Mouse (Mus musculus) adrenal gland, adult 8-10 months (tissue): ENCODE data around the gene Foxe3. TPM values are rescaled to one million over a fixed set of nuclear protein-coding genes. Genes with fewer than 3 reads are reported as not detected.
"Not testable (repeated sequence)": the region's sequence is repeated elsewhere in the genome, so short reads cannot be mapped to it uniquely, and the experiment has no call there.

ENCODE experiments used
- DNase-seq: peaks from one replicate; pipeline ENCODE4 v3.0.0; 2022
- total RNA-seq, 4 experiments: library from RNA; stranded (reverse); gene quantifications; 2 replicates each; pipeline ENCODE4 v1.2.4; 2022

Foxe3 gene
- under 1 TPM in 2 of 4 experiments, not detected in 2; 0.43 to 0.45 TPM for total RNA-seq

GRCm38 (mm10) chr4:114925917-114926312 lies at the start of gene Foxe3:
Gene Foxe3, minus strand, starts transcription at chr4:114926013.
- DNase-seq, result no peak

DNA sequence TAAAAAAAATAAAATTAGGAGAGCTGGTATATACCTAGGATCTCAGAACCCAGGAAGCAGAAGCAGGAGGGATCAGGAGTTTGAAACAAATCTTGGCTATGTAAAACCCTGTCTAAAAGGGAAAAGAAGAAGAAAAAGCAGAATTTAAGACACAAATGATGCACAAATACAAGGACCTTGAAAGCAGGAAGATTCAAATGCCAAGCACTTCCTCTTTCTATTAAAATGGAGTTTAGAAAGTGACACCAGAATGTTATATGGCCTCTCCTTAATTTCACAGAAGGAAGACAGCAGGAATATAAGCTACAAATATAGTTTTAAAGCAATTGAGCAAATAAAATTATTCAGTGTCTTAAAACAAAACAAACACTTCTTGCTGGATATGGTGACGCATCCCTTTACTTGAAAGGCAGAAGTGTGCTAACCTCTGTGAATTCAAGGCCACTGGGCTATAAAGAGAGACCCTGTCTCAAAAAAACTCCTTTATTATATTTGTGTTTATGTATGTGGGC lies 47.5 kb upstream of the Foxe3 start:
- no peak for DNase-seq

DNA sequence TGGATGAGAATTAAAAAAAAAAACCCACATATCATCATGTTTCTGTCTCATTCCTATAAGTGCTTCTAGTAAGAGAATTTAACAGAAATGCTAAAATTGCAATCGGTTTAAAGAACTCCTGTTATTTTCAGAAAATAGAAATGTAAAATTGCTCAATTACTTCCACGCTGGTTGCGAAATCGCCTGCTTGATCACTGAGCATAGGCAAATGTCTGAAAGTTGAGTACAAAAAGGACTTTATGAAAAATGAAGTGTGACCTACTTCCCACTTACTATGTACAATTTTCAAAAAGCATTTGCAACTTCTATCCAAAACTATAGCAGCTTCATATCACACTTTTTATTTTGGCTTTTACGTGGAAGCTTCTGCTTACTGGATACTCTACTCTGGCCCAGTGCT lies 44.9 kb upstream of the Foxe3 start:
- DNase-seq, result no peak

DNA sequence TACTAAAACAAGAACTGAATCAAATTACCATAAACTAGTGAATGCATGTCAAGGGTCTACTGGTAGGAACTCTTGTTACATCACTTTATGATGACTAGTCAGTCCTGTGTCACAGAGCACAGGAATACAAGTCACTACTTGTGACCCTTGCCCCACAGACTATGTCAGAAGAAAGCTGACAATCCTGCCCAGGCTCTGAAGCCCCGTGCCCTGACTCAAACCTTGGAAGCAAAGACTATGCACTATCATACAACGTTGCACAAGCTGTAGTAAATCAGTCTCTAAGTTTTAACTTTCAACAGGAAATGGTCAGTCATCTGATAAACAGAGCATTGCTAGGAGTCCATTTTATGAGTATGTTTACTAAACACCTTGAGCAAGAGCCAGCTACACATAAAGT lies 35.1 kb upstream of the Foxe3 start:
- not testable (repeated sequence) for DNase-seq

GRCm38 (mm10) chr4:114959533-114959932 lies 33.7 kb upstream of the Foxe3 start:
- no peak for DNase-seq

DNA sequence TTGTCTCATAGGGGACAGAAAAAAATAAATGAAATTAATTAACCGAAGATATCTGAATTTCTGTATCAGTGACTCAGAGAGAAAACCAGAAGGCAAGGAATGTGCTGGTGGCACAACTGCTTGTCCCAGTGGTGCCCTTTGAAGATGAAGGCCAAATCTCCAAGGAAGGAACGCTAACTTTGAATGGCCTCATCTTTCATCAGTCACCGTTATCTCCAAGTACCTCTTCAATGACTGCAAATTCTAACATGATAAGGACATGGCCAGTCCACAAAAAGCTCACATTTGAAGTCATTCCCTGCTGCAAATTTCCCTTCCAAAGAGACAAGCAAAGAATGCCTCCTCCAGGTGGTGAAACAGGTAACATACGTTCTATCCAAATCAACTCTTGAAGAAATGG lies 33.0 kb upstream of the Foxe3 start:
- no peak for DNase-seq

DNA sequence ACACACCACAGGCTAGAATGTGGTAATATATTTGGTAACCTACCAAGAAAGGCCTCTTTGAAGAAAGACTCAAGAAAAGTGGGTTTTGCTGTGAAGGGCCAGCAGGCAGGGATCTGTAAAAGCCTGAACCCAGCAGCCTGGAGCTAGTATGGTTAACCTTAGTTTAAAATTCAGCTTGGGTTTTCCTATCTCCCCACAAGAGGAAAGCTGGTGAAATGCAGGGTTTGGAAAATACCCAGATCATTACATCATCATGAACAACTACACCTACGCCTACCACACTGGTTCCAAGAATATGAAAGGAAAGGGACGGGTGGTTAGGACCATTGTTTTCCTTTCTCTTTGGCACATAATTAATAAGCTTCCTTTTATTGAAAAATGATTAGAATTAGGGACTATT lies 32.4 kb upstream of the Foxe3 start:
- no peak for DNase-seq

DNA sequence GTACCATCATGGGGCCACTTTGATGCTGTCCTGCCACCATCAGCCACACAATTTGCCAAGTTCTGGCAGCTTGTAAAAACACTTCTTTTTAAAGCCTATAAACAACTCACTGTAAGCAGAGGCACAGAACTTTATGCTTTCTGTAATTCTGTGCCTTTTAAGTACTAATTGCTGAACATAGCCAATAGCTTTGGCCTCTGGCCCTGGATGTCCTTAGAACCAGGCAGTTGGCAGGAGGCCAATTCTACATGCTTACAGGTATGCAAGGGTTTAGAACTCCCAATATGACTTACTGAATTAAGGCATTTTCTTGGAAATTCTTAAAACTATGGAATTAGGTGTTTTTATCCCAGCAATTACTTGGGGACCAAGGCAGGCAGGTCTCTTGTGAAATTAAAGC lies 31.6 kb upstream of the Foxe3 start:
- no peak for DNase-seq

DNA sequence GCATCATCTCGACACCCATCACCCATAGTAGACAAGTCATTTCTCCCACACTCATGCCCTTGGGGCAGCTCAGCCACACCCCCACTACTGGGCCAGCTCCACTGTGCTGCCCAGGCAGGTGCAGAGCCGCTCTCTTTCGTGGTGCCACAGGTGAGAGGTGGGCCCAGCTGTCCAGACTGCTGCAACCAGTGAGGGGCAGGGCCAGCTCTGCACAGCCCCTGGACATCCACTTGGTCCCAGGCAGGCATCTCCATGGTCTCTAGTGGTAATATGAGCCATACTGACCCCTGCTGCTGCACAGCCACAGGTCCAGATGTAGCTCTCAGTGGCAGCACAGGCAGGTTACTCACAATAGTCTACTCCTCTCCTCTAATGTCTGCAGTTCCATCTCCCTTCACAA lies 27.4 kb upstream of the Foxe3 start:
- no peak for DNase-seq

GRCm38 (mm10) chr4:114947852-114948481 lies 22.2 kb upstream of the Foxe3 start:
- no peak for DNase-seq

- DNase-seq, result peak; percentile 71
Observed at GRCm38 (mm10) chr4:114947395-114947794, 21.6 kb upstream of the Foxe3 start.

DNA sequence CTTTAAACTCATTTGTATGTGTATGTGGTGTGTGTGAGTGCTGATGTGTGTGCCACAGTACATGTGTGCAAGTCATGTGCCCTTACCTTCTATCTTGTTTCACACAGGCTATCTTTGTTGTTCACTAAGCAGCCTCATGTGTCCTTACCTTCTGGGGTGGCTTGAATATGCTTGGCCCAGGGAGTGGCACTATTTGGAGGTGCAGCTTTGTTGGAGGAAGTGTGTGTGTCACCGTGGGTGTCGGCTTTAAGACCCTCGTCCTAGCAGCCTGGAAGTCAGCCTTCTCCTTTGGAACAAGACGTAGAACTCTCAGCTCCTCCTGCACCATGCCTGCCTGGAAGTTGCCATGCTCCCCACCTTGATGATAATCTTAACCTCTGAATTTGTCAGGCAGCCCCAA lies 20.6 kb upstream of the Foxe3 start:
- no peak for DNase-seq

GRCm38 (mm10) chr4:114945021-114945420 lies 19.2 kb upstream of the Foxe3 start:
- peak; percentile 55 for DNase-seq

DNA sequence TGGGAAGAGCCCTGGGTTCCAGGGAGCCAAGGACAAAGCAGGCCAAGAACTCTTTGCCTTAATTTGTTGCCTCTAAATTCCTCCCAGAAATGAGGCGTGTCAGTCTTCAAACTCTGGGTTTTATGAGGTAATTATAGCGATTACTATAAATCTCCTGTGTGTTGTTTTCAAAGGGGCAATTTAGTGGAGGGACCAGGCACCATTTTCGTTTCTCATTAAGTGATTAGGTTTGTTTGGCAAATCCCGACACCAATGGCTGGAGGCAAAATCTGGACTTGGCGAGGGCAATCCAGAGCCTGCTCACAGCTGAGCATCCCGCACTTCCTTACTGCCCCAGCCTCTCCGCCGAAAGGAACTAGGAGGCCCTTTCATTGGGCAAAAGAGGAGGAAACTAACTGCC lies 16.8 kb upstream of the Foxe3 start:
- DNase-seq, result no peak

DNA sequence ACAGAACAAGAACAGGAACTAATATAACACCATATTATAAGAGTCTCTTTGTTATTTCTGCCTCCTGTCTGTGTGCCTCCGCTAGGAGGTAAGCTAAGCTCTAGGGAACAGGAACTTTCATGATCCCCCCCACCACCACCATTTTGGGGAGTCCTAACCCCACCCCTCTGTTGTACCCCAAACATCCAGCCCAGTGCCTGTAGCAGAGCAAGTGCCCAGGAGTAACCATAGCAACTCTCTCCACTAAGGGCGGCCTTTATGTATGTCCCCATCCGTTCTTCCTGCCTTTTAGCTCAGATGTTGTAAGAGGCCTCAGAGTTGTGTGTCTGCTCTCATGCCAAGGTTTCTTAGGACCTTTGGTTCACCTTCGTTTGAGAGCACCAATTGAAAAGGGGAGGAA lies 16.3 kb upstream of the Foxe3 start:
- no peak for DNase-seq

DNA sequence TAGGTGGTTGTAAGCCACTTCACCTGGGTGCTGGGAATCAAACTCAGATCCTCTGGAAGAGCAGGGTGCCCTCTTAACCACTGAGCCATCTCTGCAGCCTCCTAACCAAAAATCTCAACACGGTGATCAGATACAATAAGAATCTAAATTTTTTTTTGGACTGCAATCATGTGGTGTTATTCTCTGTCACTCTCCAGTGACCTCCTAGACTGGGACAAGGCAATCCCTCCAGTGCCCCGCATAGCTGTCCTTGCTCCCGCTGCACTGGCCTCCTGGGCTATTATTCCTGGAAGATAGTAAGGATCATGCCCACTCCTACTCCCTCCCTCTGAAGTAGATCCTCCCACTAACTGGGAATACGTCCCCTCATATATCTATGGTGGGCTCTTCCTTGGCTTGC lies 15.5 kb upstream of the Foxe3 start:
- DNase-seq, result no peak

DNA sequence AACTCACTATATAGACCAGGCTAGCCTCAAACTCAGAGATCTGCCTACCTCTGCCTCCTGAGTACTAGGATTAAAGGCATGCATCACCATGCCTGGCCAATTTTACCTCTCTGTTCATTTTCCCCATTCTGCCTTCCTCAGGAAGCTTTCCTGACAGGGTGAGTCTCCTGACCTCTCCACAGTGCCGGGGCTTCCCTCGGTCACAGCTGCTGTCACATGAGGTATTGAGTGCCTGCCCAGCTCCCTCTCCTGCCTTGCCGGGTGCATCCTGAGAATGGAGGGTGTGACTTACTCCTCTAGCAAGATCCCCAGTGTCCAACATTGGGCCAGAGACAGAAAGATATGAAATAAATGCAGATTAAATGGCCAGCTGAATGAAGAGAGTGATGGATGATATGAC lies 12.4 kb upstream of the Foxe3 start:
- DNase-seq, result no peak

DNA sequence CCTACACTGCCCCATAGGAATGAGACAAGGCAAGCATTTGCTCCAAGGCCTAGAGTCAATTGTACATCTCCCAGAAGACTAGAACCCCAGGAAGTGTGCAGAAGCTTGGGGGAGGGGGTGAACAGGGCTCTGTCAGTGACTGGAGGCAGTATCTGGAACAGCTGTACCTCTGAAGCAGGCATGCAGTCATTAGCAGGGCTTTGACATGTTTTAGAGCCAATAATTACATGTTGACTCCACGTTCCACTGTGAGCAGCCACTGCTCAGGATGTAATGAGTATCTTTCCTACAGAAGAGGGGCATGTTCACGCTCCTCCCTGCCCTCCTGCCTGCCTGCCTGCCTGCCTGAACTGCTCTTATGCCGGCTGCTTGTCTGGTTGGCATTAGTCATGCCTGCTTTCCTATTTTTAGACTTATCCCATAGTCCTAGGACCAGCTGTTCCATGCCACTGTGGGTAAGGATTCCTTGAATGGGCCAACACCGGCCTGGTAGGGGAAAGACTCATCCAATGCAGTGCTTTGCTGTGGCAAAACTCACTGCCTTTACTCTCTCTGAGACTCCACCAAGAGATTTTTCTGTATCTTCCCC lies 11.7 kb upstream of the Foxe3 start:
- DNase-seq, result no peak

GRCm38 (mm10) chr4:114934188-114934587 lies 8.4 kb upstream of the Foxe3 start:
- DNase-seq, result peak; percentile 63

GRCm38 (mm10) chr4:114932747-114933146 lies 6.9 kb upstream of the Foxe3 start:
- no peak for DNase-seq

- no peak for DNase-seq
Observed at GRCm38 (mm10) chr4:114929155-114929554, 3.3 kb upstream of the Foxe3 start.

- DNase-seq, result no peak
Observed at GRCm38 (mm10) chr4:114924971-114925916, 569 bp downstream of the Foxe3 start.

- peak; percentile 51 for DNase-seq
Observed at GRCm38 (mm10) chr4:114917091-114917490, 8.7 kb downstream of the Foxe3 start.
